Mouse (Mus musculus) stomach, embryonic 15.5 days (tissue): ENCODE data around the gene Vmn1r235. TPM values are rescaled to one million over a fixed set of nuclear protein-coding genes. Genes with fewer than 3 reads are reported as not detected.
"Not testable (repeated sequence)": the region's sequence is repeated elsewhere in the genome, so short reads cannot be mapped to it uniquely, and the experiment has no call there.

Experiments
- ATAC-seq: fragments of 200-750 bp; cut with Nextera tagmentation; 2 replicates; pipeline ENCODE4 v1.8.0; 2017; ENCODE audit warnings: low read depth, moderate number of reproducible peaks, moderate TSS enrichment; ENCODE audit not compliant: insufficient read depth, low FRiP score
- H3K27ac ChIP-seq: fragments of 300-500 bp; sonication (generic); 2 replicates; pipeline ENCODE4 v1.5.1; 2015; ENCODE audit warnings: mild to moderate bottlenecking, inconsistent platforms
- H3K27me3 ChIP-seq: fragments of 300-500 bp; sonication (generic); replicated peaks from 2 replicates; pipeline ENCODE4 v1.6.1; 2015; ENCODE audit warnings: inconsistent platforms
- H3K36me3 ChIP-seq: fragments of 300-500 bp; sonication (generic); 2 replicates; pipeline ENCODE4 v1.6.1; 2015; ENCODE audit warnings: inconsistent platforms
- H3K4me1 ChIP-seq: fragments of 300-500 bp; sonication (generic); 2 replicates; pipeline ENCODE4 v1.6.1; 2015; ENCODE audit warnings: inconsistent platforms
- H3K4me2 ChIP-seq: fragments of 300-500 bp; sonication (generic); 2 replicates; pipeline ENCODE4 v1.6.1; 2015; ENCODE audit warnings: mild to moderate bottlenecking, inconsistent platforms
- H3K4me3 ChIP-seq: fragments of 300-500 bp; sonication (generic); replicated peaks from 2 replicates; pipeline ENCODE4 v1.5.1; 2015; ENCODE audit warnings: inconsistent platforms
- H3K9ac ChIP-seq: fragments of 300-500 bp; sonication (generic); 2 replicates; pipeline ENCODE4 v1.6.1; 2015; ENCODE audit warnings: inconsistent platforms
- H3K9me3 ChIP-seq: fragments of 300-500 bp; sonication (generic); 2 replicates; pipeline ENCODE4 v1.6.1; 2016; ENCODE audit warnings: inconsistent platforms
- WGBS: fragments of 180-500 bp; shearing (Covaris S2); methylation state at CpG from one replicate; pipeline ENCODE4 v1.1.7; 2015; 5-methylcytosine and 5-hydroxymethylcytosine counted together
- microRNA-seq: library from miRNA; unstranded; fragments of <30 nt; microRNA quantifications from one replicate; pipeline ENCODE4, GENCODE M21; 2016
- polyA plus RNA-seq: library from polyadenylated mRNA; unstranded; fragments of >200 nt; fragmentation: Nextera tagmentation; extraction: Ambion mirVana; gene quantifications from 2 replicates; pipeline ENCODE4 v1.2.1, GENCODE M21; 2015

The Vmn1r235 gene
- polyA plus RNA-seq = not detected in 2 replicates

- Histone ChIP-seq H3K4me1 (no peaks in the 10 kb centered on the region), H3K9ac (no peak within 1 kb of the TSS), H3K4me3 (no peak within 1 kb of the TSS), H3K9me3 (no peaks in the 10 kb centered on the region), H3K27ac (no peak within 1 kb of the TSS), H3K27me3 (no peaks in the 10 kb centered on the region), H3K4me2 (no peak within 1 kb of the TSS), H3K36me3 (no peaks in the 10 kb centered on the region)
- ATAC-seq = no peak
Measured at GRCm38 (mm10) chr17:21256111-21256510, at the start of gene Vmn1r235. Gene Vmn1r235, plus strand, starts transcription at chr17:21256411.

GRCm38 (mm10) chr17:21211081-21211480 is 45.1 kb upstream of the Vmn1r235 start:
- ATAC-seq = not testable (repeated sequence)

GRCm38 (mm10) chr17:21225787-21226186 is 30.4 kb upstream of the Vmn1r235 start, which contains the start of gene Vmn1r234:
Gene Vmn1r234, plus strand, starts transcription at chr17:21226087.
- no peak within 1 kb of the TSS for H3K4me3 ChIP-seq
- 71% methylated on average over 1 of the region's 1 CpGs for WGBS
- H3K4me2 ChIP-seq = no peak within 1 kb of the TSS
- no peaks in the 10 kb centered on the region for H3K9me3 ChIP-seq
- no peak for ATAC-seq
- no peaks in the 10 kb centered on the region for H3K4me1 ChIP-seq
- H3K27ac ChIP-seq = no peak within 1 kb of the TSS
- H3K9ac ChIP-seq = no peak within 1 kb of the TSS
- H3K36me3 ChIP-seq = no peaks in the 10 kb centered on the region
- no peaks in the 10 kb centered on the region for H3K27me3 ChIP-seq

More at GRCm38 (mm10) chr17:21211081-21211480, 45.1 kb upstream of the Vmn1r235 start:
- not testable (repeated sequence) for H3K9ac ChIP-seq, H3K36me3 ChIP-seq, H3K4me2 ChIP-seq, H3K27me3 ChIP-seq, H3K4me1 ChIP-seq, H3K9me3 ChIP-seq, H3K27ac ChIP-seq, H3K4me3 ChIP-seq
- 73% methylated on average over 1 of the region's 1 CpGs for WGBS

- H3K36me3 ChIP-seq = no peaks in the 10 kb centered on the region
- 28% methylated on average over 9 of the region's 9 CpGs for WGBS
- no peak overlapping the region for H3K4me2 ChIP-seq
- no peaks in the 10 kb centered on the region for H3K4me1 ChIP-seq
- H3K27ac ChIP-seq = no peak overlapping the region
- no peaks in the 10 kb centered on the region for H3K9me3 ChIP-seq
- ATAC-seq = no peak
- no peak overlapping the region for H3K4me3 ChIP-seq
- H3K27me3 ChIP-seq = no peaks in the 10 kb centered on the region
- H3K9ac ChIP-seq = no peak overlapping the region
Measured at GRCm38 (mm10) chr17:21231654-21232053, 24.6 kb upstream of the Vmn1r235 start.

- Histone ChIP-seq H3K36me3 (no peaks in the 10 kb centered on the region), H3K4me2 (no peak overlapping the region), H3K9ac (no peak overlapping the region), H3K4me1 (no peaks in the 10 kb centered on the region), H3K9me3 (no peaks in the 10 kb centered on the region), H3K27ac (no peak overlapping the region), H3K27me3 (no peaks in the 10 kb centered on the region), H3K4me3 (no peak overlapping the region)
- 8% methylated on average over 4 of the region's 4 CpGs for WGBS
- no peak for ATAC-seq
Measured at GRCm38 (mm10) chr17:21272103-21272502, 15.9 kb downstream of the Vmn1r235 start.

- ATAC-seq = no peak
- H3K36me3 ChIP-seq = no peaks in the 10 kb centered on the region
- no peak within 1 kb of the TSS for H3K4me2 ChIP-seq
- WGBS = 70% methylated on average over 3 of the region's 3 CpGs
- H3K4me1 ChIP-seq = no peaks in the 10 kb centered on the region
- no peaks in the 10 kb centered on the region for H3K27me3 ChIP-seq
- H3K27ac ChIP-seq = no peak within 1 kb of the TSS
- no peak within 1 kb of the TSS for H3K9ac ChIP-seq
- no peaks in the 10 kb centered on the region for H3K9me3 ChIP-seq
- H3K4me3 ChIP-seq = no peak within 1 kb of the TSS
Measured at GRCm38 (mm10) chr17:21282642-21283041, 26.4 kb downstream of the Vmn1r235 start, which contains the start of gene Vmn1r236. Gene Vmn1r236, plus strand, starts transcription at chr17:21282942.

GRCm38 (mm10) chr17:21284395-21284794 is 28.2 kb downstream of the Vmn1r235 start:
- Histone ChIP-seq H3K27me3 (no peaks in the 10 kb centered on the region), H3K4me1 (no peaks in the 10 kb centered on the region), H3K9me3 (no peaks in the 10 kb centered on the region), H3K4me3 (no peak overlapping the region), H3K27ac (no peak overlapping the region), H3K36me3 (no peaks in the 10 kb centered on the region), H3K9ac (no peak overlapping the region), H3K4me2 (no peak overlapping the region)
- no peak for ATAC-seq

GRCm38 (mm10) chr17:21289695-21290094 is 33.5 kb downstream of the Vmn1r235 start:
- Histone ChIP-seq H3K4me1 (no peaks in the 10 kb centered on the region), H3K4me3 (no peak overlapping the region)

GRCm38 (mm10) chr17:21311565-21311964 is 55.4 kb downstream of the Vmn1r235 start, which contains the start of gene Vmn1r237:
Gene Vmn1r237, plus strand, starts transcription at chr17:21311865.
- no peaks in the 10 kb centered on the region for H3K4me1 ChIP-seq
- no peak within 1 kb of the TSS for H3K4me3 ChIP-seq
- ATAC-seq = no peak
- H3K4me2 ChIP-seq = no peak within 1 kb of the TSS
- no peaks in the 10 kb centered on the region for H3K36me3 ChIP-seq
- H3K9ac ChIP-seq = no peak within 1 kb of the TSS
- H3K9me3 ChIP-seq = no peaks in the 10 kb centered on the region
- H3K27me3 ChIP-seq = no peaks in the 10 kb centered on the region
- H3K27ac ChIP-seq = no peak within 1 kb of the TSS

More at GRCm38 (mm10) chr17:21289695-21290094, 33.5 kb downstream of the Vmn1r235 start:
- no peak overlapping the region for H3K4me2 ChIP-seq
- H3K9ac ChIP-seq = no peak overlapping the region
- ATAC-seq = no peak
- no peaks in the 10 kb centered on the region for H3K9me3 ChIP-seq
- H3K27ac ChIP-seq = no peak overlapping the region
- no peaks in the 10 kb centered on the region for H3K27me3 ChIP-seq
- no peaks in the 10 kb centered on the region for H3K36me3 ChIP-seq

Small RNAs within 50 kb of the gene (microRNA-seq; reads per million reads assigned to microRNA genes)
- gene Gm26384 = not detected

Other genes with a start within 250 kb of the Vmn1r235 start
- 12.8 and 13.3 TPM in 2 replicates for gene Zfp160, start 247.5 kb upstream of the Vmn1r235 start, polyA plus RNA-seq
- not detected in 2 replicates for gene Vmn1r234, start 30.3 kb upstream of the Vmn1r235 start, polyA plus RNA-seq
- gene Vmn1r236, start 26.5 kb downstream of the Vmn1r235 start, polyA plus RNA-seq = not detected in 2 replicates
- gene Vmn1r237, start 55.5 kb downstream of the Vmn1r235 start, polyA plus RNA-seq = not detected in 2 replicates
- gene Zfp677, start 127.3 kb downstream of the Vmn1r235 start, polyA plus RNA-seq = 3.1 and 3.4 TPM in 2 replicates
- 6.5 and 7.3 TPM in 2 replicates for gene Zfp54, start 166.8 kb downstream of the Vmn1r235 start, polyA plus RNA-seq
- gene Zfp51, start 194.0 kb downstream of the Vmn1r235 start, polyA plus RNA-seq = 15.4 and 17.0 TPM in 2 replicates
- gene Zfp53, start 232.6 kb downstream of the Vmn1r235 start, polyA plus RNA-seq = 13.4 and 13.5 TPM in 2 replicates